Mouse (Mus musculus): ENCODE results near the gene Coq2.

The Coq2 gene

GRCm38 (mm10) chr5:100656352-100656751, 18.6 kb downstream of the Coq2 start:
- no peak for DNase-seq

- DNase-seq, result no peak
Observed at GRCm38 (mm10) chr5:100652327-100652726, 22.6 kb downstream of the Coq2 start.

- DNase-seq, result no peak
Observed at GRCm38 (mm10) chr5:100651486-100651885, 23.5 kb downstream of the Coq2 start.

- no peak for DNase-seq
Observed at GRCm38 (mm10) chr5:100650969-100651368, 24.0 kb downstream of the Coq2 start.

- no peak for DNase-seq
Observed at GRCm38 (mm10) chr5:100648546-100648945, 26.4 kb downstream of the Coq2 start.

- DNase-seq, result no peak
Observed at GRCm38 (mm10) chr5:100648046-100648445, 26.9 kb downstream of the Coq2 start.

- DNase-seq, result no peak
Observed at GRCm38 (mm10) chr5:100646558-100646957, 28.4 kb downstream of the Coq2 start.

GRCm38 (mm10) chr5:100643991-100644535, 30.9 kb downstream of the Coq2 start:
- no peak for DNase-seq

GRCm38 (mm10) chr5:100643253-100643990, 31.5 kb downstream of the Coq2 start:
- no peak for DNase-seq

- DNase-seq, result no peak
Observed at GRCm38 (mm10) chr5:100642316-100642715, 32.6 kb downstream of the Coq2 start.

- no peak for DNase-seq
Observed at GRCm38 (mm10) chr5:100638483-100638882, 36.5 kb downstream of the Coq2 start.

- no peak for DNase-seq
Observed at GRCm38 (mm10) chr5:100636794-100637544, 38.0 kb downstream of the Coq2 start.

GRCm38 (mm10) chr5:100635908-100636307, 39.0 kb downstream of the Coq2 start:
- no peak for DNase-seq

GRCm38 (mm10) chr5:100634885-100635478, 40.0 kb downstream of the Coq2 start:
- no peak for DNase-seq

GRCm38 (mm10) chr5:100632540-100633129, 42.3 kb downstream of the Coq2 start:
- DNase-seq, result no peak

GRCm38 (mm10) chr5:100628807-100629206, 46.1 kb downstream of the Coq2 start:
- no peak for DNase-seq

- DNase-seq, result no peak
Observed at GRCm38 (mm10) chr5:100626526-100626925, 48.4 kb downstream of the Coq2 start.

- DNase-seq, result no peak
Observed at GRCm38 (mm10) chr5:100624743-100625360, 50.1 kb downstream of the Coq2 start.

- no peak for DNase-seq
Observed at GRCm38 (mm10) chr5:100622509-100623163, 52.3 kb downstream of the Coq2 start.

GRCm38 (mm10) chr5:100621876-100622508, 52.9 kb downstream of the Coq2 start:
- no peak for DNase-seq

GRCm38 (mm10) chr5:100620952-100621351, 54.0 kb downstream of the Coq2 start:
- DNase-seq, result no peak
